Mouse (Mus musculus) urinary bladder, adult 18-20 months (tissue): ENCODE measurements at regions not wholly inside any gene's neighbourhood (a gene's known extent, or its start where the extent isn't known, plus 50 kb on each side); places are given as distances from the start of the nearest gene placed in this dataset.

Experiments used
- DNase-seq, 2 experiments: peaks; one replicate each; pipeline ENCODE4 v3.0.0; 2022; ENCODE audit warnings: low spot score in 2 of 2, mixed read lengths in 2 of 2

GRCm38 (mm10) chr9:86961663-86962062 lies 53.7 kb upstream of the Ripply2 start:
- no peak for DNase-seq

DNA sequence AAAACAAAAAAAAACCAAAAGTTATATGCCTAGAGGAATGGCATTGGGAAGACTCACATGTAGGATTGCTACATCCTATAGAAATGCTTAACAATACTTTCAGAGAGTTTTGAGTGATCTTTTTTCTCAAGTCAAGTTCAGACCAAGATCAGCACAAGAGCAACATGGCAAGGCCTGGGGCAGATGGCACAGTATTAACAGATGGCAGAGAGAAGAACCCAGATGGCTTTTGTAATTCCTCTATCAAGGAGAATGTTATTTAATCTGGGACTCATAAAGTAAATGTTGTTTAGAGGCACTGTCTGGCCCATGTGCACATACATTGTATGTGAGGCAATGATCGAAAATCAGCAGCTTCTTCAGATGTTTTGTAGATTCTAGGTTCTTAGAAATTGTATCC lies 58.3 kb upstream of the Ripply2 start:
- no peak for DNase-seq

- DNase-seq = no peak
Measured at GRCm38 (mm10) chr9:86955720-86956119, 59.6 kb upstream of the Ripply2 start.

GRCm38 (mm10) chr9:86951958-86952509 lies 63.3 kb upstream of the Ripply2 start:
- peak in 1 of 2 experiments; percentile 8 for DNase-seq

- DNase-seq = no peak
Measured at GRCm38 (mm10) chr9:86949885-86950284, 65.5 kb upstream of the Ripply2 start.

DNA sequence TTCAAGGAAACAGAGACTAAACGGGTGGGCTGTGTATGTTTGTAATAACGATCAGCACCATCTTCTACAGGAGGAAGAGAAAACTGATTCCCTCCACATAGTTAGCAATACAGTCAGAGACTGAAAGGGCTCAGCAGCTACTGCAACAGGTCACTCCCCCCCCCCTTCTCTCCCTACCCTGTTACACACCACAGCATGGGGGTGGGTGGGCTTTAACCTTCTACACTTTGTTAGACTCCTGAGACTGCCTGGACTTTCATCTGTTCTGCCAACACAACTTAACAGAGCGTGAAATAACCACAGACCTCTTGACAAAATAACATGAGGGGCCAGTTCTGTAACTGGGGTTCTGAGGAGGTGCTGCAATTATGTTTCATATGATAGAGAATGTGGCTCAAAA lies 50.7 kb upstream of the Snap91 start:
- DNase-seq = no peak
